Mouse (Mus musculus) kidney, adult 2 months (tissue): Measurements from ENCODE around the gene Esrra.

Experiments
- CTCF ChIP-seq: fragments of 200-500 bp; conservative IDR thresholded peaks from 2 replicates; pipeline ENCODE4 v1.5.1; 2011; ENCODE audit warnings: low read depth, mild to moderate bottlenecking, control low read depth, low read length, moderate library complexity, mixed read lengths; ENCODE audit not compliant: insufficient read depth, insufficient read length
- POLR2A ChIP-seq: fragments of 200-500 bp; IDR thresholded peaks from one replicate; pipeline ENCODE4 v1.6.1; 2011; ENCODE audit warnings: low read depth, low read length, control low read depth

GRCm38 (mm10) chr19:6920741-6921636 is 624 bp downstream of the Esrra start:
- TF ChIP-seq POLR2A (no peak), CTCF (no peak)
